Mouse (Mus musculus) layer of hippocampus, postnatal 10 days (tissue): Measurements from ENCODE around the gene Ddx19a. TPM values are rescaled to one million over a fixed set of nuclear protein-coding genes. Genes with fewer than 3 reads are reported as not detected.
"Not testable (repeated sequence)": the region's sequence is repeated elsewhere in the genome, so short reads cannot be mapped to it uniquely, and the experiment has no call there.

Experiments used
- DNase-seq, 2 experiments: peaks; one replicate each; pipeline ENCODE4 v3.0.0; 2021; ENCODE audit warnings: low spot score in 2 of 2
- long read RNA-seq: library from polyadenylated mRNA; stranded (forward); transcript quantifications from one replicate; pipeline ENCODE4 v2.0.0, GENCODE M21; 2023
- total RNA-seq, 2 experiments: library from RNA; stranded (reverse); gene quantifications; 2 replicates each; pipeline ENCODE4 v1.2.3; 2021

The Ddx19a gene
- total RNA-seq: 10 to 100 TPM; 36.8 to 41.6 TPM
- long read RNA-seq, transcript Ddx19a-201 (12 exons, 2,547 nt): major isoform, 11 of 15 reads
- long read RNA-seq, partial matches to known transcripts: 0 of 15 reads
- long read RNA-seq, other reads (novel, unspliced or antisense): 3 of 15 reads

GRCm38 (mm10) chr8:110997547-110998531 is at the start of gene Ddx19a:
Gene Ddx19a (minus strand): TSS chr8:110997800.
- DNase-seq: peak; percentile 84 to 88

GRCm38 (mm10) chr8:111044003-111044734 is 46.6 kb upstream of the Ddx19a start:
- no peak for DNase-seq

- no peak for DNase-seq
Measured at GRCm38 (mm10) chr8:111042546-111042945, 44.9 kb upstream of the Ddx19a start.

GRCm38 (mm10) chr8:111036591-111036990 is 39.0 kb upstream of the Ddx19a start:
- DNase-seq: no peak

GRCm38 (mm10) chr8:111034276-111034675 is 36.7 kb upstream of the Ddx19a start:
- peak in 1 of 2 experiments; percentile 48 for DNase-seq

- DNase-seq: peak; percentile 97
Measured at GRCm38 (mm10) chr8:111033482-111034215, 36.0 kb upstream of the Ddx19a start.

GRCm38 (mm10) chr8:111032916-111033315 is 35.3 kb upstream of the Ddx19a start, which contains the start of gene Aars:
Gene Aars (plus strand): TSS chr8:111033144.
- no peak for DNase-seq

- no peak for DNase-seq
Measured at GRCm38 (mm10) chr8:111031572-111031971, 34.0 kb upstream of the Ddx19a start, which contains the start of gene Ddx19b. Gene Ddx19b (minus strand): TSS chr8:111031751.

GRCm38 (mm10) chr8:111030045-111030444 is 32.4 kb upstream of the Ddx19a start:
- no peak for DNase-seq

GRCm38 (mm10) chr8:111029589-111029988 is 32.0 kb upstream of the Ddx19a start:
- no peak for DNase-seq

- DNase-seq: peak; percentile 86 to 87
Measured at GRCm38 (mm10) chr8:111027391-111027937, 29.9 kb upstream of the Ddx19a start.

- DNase-seq: not testable (repeated sequence)
Measured at GRCm38 (mm10) chr8:111026609-111027008, 29.0 kb upstream of the Ddx19a start.

GRCm38 (mm10) chr8:111010230-111010991 is 12.8 kb upstream of the Ddx19a start:
- DNase-seq: not testable (repeated sequence)

GRCm38 (mm10) chr8:110996641-110997430 is 764 bp downstream of the Ddx19a start:
- no peak for DNase-seq

- no peak for DNase-seq
Measured at GRCm38 (mm10) chr8:110990017-110990416, 7.6 kb downstream of the Ddx19a start.

- no peak for DNase-seq
Measured at GRCm38 (mm10) chr8:110987805-110988744, 9.5 kb downstream of the Ddx19a start.

GRCm38 (mm10) chr8:110981304-110981703 is 16.3 kb downstream of the Ddx19a start:
- DNase-seq: no peak

GRCm38 (mm10) chr8:110977987-110978386 is 19.6 kb downstream of the Ddx19a start:
- not testable (repeated sequence) for DNase-seq
